Mouse (Mus musculus) neutrophil, adult 5-6 weeks (primary cell): ENCODE results near the gene Sh3rf1. TPM values are rescaled to one million over a fixed set of nuclear protein-coding genes. Genes with fewer than 3 reads are reported as not detected.

Source experiments
- ATAC-seq: fragments of 151-379, 151-347 bp; 2 replicates; pipeline ENCODE4 v1.8.0; 2017; ENCODE audit warnings: mild to moderate bottlenecking, moderate TSS enrichment; ENCODE audit not compliant: insufficient number of reproducible peaks, poor library complexity, low FRiP score, severe bottlenecking; ENCODE audit errors: extremely low read depth
- total RNA-seq: library from RNA; stranded (forward); fragments of 200-1000 nt; gene quantifications from 2 replicates; pipeline ENCODE4 v1.2.3, GENCODE M21; 2017

Sh3rf1 gene
- total RNA-seq, 1 experiment from 2014 or later: 1.5 TPM

DNA sequence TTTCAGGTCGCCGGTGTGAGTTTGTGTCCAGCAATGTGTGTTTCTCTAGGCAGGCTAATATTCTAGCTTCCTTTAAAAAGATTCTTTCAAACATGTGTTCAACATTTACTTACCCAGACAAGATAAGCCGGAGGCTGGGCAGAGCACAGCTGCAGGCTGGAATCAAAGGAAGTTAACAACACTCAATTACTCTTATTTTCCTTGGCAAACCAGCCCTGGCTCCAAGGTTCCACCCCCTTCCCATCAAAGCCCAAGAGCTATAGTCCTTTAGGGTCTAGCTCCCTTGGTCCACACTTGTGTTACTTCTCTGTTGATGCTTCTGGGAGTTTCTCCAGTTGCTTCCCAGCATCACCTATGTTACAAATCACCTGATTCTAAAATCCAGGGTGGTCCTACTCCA lies 6.7 kb upstream of the Sh3rf1 start:
- no peak for ATAC-seq

DNA sequence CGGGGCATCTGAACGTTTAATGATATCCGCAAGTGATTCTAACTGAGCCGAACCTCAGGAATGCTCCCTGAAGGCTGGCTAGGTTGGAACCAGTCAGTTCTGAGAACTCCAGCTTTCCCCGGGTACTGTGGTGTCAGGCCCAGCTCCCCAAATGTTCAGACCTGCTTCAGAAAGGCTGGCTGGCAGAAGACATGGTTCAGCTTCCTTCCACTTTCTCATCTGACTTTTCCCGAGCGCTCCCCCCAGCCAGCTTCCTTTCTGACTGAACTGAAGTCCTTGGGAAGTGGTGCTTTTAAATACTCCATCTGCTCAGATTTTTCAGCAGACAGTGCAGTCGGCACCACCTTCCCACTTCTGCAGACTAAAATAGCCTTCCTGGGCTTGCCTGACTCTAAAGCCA lies 6.2 kb upstream of the Sh3rf1 start:
- no peak for ATAC-seq

GRCm38 (mm10) chr8:61218439-61218838 lies 5.2 kb upstream of the Sh3rf1 start:
- ATAC-seq: 0 out of 2 replicates have a peak, but pooled peaks have one; percentile 36

GRCm38 (mm10) chr8:61223283-61223682 lies 389 bp upstream of the Sh3rf1 start:
- ATAC-seq: no peak

- peak; percentile 57 for ATAC-seq
Measured at GRCm38 (mm10) chr8:61224380-61225092, 864 bp downstream of the Sh3rf1 start.

- no peak for ATAC-seq
Measured at GRCm38 (mm10) chr8:61225581-61226395, 2.1 kb downstream of the Sh3rf1 start.

DNA sequence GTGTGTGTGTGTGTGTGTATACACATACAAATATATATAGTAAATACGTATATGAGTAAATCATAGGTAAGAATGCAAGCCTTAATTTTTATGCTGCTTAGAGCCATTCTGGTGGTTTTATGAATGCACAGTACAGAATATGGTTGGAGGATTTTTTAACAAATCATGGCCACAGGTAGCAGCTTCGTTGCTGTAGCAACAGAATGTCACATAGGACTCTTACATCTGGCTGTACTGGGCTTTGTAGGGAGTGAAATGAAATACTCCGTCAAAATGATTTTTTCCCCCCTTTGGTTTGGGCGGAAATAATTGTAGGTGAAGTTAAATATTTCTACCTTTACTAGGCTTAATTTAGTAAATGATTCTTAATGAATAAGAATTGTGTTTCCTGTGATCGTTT lies 3.0 kb downstream of the Sh3rf1 start:
- no peak for ATAC-seq

DNA sequence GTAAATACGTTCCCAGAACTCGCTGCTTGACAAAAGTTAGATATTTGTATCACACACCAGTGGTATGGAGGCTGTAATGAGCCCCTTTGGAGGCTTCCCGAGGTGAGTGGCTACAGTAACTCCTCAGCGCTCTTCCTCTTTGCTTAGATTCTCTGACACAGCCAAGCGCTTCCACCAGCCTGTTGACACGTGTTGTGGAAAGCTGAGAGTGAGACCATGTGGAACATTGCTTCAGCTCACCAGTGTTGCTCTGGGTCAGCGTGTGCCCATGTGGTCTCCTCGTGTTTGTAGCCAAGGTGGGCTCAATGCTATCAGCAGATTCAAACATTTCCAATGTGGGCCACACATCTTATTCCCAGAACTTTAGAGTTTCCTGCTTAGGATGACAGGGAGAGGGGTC lies 5.0 kb downstream of the Sh3rf1 start:
- ATAC-seq: no peak

DNA sequence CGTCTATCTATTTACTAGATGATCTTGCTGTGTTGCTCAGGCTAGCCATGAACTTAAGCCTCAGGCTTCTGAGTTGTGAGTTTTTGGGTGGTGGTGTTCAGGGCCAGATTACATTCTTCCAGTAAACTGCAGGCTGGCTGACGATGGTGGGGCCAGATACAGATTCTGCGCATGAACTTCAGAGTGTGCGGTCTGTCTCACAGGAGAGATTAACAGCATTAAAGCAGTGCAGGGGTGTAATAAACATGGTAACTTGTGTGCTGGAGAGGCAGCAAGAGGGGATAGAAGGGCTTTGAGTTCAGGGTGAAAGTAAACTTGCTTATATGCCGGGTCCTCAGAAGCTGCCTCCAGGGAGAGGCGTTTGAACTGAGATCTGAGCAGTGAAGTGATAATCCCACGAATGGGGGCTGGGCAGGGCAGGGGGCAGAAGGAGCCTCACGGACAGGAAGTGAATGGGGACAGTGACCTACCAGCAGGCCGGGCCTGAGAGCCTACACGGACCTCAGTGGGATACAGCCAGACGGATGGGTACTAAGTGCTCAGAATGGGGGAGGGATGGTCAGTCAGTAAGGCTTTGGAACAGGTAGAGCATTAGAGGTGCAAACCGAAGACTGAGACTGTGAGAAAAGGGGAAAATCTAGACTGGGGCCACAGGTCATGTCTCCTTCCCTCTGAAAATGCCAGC lies 6.0 kb downstream of the Sh3rf1 start:
- no peak for ATAC-seq

DNA sequence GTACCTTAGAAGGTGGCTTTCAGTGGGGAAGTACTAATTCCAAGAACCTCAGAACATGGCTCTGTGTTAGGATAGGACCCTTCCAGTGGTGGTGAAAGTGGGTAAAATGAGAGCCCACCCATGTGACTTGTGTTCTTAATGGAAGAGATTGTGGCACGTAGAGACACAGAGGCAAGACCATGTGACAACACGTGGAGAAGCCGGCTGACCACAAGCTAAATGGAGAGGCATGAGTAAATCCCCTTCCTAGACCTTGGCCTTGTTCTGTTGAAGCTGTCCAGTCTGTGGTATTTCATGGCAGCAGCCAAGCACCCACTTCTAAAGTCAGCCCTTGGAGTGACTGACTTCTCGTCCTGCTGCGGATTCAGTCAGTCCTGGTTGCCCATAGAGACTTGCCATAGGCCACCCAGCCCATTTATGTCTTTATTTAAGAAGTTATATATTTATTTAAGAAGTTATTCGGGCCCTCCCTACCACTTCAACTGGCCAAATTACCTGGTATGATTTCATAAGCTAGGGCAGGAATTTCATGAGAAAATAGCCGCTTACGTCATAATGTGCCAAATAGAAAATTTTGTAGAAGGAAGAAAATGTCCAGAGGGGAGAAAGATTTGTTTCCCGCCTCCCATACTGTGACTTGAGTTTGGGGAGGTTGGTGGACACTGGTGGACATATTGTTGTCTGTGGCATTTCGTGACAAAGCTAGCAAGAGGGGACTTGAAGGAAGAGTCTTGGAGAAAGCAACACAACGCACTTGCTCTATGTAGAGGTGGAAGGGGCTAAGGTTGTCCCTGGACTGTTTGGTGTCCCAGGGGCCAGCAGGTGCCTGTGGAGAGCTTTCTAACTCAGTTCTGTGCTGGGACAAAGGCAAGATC lies 7.4 kb downstream of the Sh3rf1 start:
- ATAC-seq: no peak

GRCm38 (mm10) chr8:61235499-61235898 lies 11.8 kb downstream of the Sh3rf1 start:
- no peak for ATAC-seq

- no peak for ATAC-seq
Measured at GRCm38 (mm10) chr8:61236506-61237268, 13.0 kb downstream of the Sh3rf1 start.

DNA sequence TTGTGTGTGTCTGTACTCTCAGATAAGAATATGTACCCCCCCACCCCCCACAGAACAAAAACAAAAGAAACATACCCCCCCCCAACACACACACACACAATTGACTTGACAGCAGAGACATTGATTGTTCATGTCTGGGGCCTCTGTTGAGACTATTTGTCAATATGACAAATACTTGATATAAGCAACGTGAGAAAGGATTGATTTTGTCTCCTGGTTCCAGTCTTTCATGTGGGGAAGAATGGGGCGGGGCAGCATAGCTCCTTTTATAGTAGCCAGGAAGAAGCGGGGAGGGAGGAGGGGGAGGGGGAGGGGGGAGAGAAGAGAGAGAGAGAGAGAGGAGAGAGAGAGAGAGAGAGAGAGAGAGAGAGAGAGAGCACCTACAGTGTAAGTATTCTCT lies 15.9 kb downstream of the Sh3rf1 start:
- ATAC-seq: no peak

DNA sequence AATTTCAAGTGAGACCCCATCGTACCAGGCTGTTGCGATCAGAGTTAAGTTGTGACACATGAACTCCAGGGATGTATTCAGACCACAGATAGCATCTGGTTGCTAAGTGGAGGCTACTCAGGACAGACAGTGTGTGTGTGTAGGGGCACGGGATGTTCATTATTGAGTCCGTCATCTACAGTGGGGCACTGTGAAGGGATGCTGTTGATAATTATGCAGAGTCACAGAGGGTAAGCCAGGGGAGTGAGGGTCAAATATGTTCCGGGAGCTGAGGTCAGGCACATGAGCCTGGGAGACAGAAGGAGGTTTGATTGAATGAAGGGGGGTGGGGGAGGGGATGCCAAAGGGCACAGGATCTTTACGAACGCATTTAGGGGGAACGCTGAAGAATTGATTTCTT lies 17.6 kb downstream of the Sh3rf1 start:
- ATAC-seq: no peak

GRCm38 (mm10) chr8:61242896-61243295 lies 19.2 kb downstream of the Sh3rf1 start:
- ATAC-seq: no peak

DNA sequence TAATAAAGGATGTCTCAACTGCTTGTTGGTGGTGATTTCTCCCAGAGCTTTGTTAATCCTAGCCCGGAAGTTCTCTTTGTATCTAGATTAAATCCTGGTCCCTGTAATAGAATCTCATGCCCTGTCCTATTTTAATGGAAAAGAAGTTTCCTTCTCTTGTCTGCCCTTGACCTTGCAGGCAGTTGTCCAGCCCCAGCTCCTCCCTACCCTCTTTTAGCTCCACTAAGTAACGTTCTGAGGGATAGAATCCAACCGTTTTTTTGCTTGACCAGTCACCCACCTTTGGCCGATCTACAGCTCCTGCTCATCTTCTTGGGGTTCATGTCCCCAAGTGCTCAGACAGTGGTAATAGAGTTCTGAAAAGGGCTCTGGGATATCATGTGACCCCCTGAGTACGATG lies 19.8 kb downstream of the Sh3rf1 start:
- ATAC-seq: no peak

DNA sequence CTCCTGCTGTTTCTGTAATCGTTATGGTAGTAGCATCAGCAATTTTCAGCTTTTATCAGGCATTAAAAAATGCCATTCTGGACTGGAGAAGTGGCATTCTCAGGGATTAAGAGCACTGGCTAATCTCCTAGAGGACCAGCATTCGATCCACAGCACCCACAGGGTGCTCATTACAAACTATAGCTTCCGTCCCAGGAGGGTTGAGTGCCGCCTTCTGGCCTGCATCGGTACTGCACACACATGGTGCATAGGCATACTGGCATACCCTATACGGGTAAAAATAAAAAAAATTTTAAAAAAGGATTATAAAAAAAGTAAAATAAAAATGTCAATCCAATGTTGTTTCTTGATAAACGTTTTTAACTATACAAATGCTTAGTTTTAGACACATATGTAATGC lies 20.5 kb downstream of the Sh3rf1 start:
- no peak for ATAC-seq

GRCm38 (mm10) chr8:61247270-61248025 lies 23.8 kb downstream of the Sh3rf1 start:
- ATAC-seq: no peak
